Mouse (Mus musculus) kidney, postnatal 4 days (tissue): Measurements from ENCODE around the gene Hist1h3f.

Experiments used
- DNase-seq, 2 experiments: peaks; one replicate each; pipeline ENCODE4 v3.0.0; 2021; ENCODE audit warnings: mixed read lengths in 2 of 2

Hist1h3f gene

DNA sequence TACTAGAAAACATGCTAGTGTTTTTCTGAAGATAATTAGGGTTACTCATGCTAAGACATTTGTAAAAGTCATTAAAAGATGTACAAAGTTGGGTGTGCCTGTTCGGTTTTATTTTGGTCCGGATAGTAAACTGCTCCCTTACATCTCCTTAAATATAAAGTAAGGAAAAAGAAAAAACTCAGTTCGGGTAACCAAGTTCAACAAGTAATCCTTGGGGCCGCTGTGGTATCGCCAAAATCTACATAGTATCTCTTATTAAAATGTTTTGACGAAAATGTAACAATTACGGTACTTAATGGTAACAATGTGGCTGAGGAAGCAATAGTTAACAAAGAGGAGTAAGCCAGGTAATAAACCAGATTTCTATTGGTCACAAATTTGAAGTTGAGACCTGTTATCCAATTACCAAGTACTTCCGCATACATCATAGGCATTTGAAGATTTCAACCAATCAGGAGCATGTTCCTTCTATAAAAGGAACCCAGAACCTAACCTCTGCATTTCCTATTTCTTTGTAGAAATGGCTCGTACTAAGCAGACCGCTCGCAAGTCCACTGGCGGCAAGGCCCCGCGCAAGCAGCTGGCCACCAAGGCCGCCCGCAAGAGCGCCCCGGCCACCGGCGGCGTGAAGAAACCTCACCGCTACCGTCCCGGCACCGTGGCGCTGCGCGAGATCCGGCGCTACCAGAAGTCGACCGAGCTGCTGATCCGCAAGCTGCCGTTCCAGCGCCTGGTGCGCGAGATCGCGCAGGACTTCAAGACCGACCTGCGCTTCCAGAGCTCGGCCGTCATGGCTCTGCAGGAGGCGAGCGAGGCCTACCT is at the start of gene Hist1h3f:
Hist1h3f (plus strand) TSS at position 88 of the 822 bp plus-strand sequence.
- peak; percentile 70 to 80 for DNase-seq

DNA sequence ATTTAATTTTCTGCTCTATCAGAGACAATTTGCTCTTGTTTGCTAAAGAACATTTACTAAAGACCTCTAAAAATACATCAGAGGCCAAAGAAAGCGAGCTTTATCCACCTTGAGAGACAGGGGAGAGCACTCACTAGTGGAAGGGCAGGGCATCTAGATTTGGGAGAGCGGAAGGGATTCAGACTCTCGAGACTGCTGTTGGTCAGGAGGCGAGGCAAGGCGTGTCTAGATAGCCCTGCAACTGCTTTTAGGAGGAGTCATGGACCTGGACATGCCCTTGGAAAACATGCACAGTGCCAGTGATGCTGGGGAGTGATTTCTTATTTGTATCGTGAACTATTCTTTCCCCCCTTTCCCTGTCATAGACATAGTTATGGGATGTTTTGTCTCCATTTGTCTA is 48.3 kb upstream of the Hist1h3f start:
- DNase-seq = no peak

DNA sequence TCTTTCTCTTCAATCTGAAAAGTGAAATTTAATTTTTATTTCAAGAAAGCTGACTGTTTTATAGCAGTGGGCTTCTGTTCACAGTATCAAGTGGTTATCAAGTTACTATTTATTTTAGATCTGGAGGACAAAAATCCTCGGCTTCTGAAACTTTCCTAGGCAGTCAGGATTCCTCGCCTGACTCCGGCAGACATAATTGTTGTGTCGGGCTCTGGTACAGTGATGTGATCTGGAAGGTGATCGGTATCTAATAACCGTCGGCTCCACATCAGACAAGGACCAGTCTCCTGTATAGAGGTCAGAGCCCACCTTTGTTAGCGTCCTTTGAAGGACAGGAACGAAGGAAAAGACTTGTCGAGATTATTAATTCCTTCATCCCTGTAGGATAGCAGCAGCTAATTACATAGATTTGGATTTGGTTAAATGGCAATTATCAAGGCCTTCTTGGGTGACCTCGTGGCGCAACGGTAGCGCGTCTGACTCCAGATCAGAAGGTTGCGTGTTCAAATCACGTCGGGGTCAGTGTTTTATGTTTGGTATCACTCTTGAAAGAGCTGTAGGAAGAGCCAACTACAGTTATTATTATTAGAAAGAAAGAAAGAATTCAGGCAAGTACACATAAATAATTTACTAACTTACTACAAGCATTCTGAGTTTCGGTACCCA is 46.1 kb upstream of the Hist1h3f start:
- DNase-seq = peak; percentile 35 to 48

DNA sequence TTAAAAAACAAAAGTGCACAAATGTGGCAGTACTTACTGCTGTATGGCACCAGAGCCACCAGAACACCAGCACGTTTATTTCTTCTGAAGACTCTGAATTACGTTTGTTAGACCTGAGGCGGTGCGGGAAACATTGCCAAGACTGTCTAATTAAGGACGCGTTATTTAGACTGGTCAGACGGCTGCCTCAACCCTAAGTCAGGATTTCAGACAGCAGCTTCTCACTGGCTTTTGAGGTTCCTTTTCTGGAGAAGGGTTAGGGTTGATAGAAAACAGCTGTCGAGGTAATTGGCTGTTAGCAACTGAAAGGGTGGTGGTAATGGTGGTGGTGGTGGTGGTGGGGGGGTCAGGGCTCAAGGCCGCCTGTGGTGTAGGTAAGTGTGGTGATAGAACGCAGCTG is 45.2 kb upstream of the Hist1h3f start:
- no peak for DNase-seq

DNA sequence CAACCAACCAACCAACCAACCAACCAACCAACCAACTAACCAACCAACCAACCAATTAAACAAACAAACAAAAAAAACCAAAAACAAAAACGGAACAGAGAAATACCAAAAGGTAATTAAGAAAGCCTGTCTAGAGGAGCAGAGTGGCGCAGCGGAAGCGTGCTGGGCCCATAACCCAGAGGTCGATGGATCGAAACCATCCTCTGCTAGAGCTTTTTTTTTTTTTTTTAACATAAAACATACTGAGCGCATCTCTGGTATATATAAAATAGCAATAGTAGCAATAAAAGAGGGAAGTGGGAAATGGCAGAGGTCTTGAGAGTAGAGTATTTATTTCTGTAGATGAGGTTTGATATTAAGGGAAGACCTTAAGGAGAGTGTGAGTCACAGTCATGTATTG is 43.9 kb upstream of the Hist1h3f start:
- DNase-seq = no peak

DNA sequence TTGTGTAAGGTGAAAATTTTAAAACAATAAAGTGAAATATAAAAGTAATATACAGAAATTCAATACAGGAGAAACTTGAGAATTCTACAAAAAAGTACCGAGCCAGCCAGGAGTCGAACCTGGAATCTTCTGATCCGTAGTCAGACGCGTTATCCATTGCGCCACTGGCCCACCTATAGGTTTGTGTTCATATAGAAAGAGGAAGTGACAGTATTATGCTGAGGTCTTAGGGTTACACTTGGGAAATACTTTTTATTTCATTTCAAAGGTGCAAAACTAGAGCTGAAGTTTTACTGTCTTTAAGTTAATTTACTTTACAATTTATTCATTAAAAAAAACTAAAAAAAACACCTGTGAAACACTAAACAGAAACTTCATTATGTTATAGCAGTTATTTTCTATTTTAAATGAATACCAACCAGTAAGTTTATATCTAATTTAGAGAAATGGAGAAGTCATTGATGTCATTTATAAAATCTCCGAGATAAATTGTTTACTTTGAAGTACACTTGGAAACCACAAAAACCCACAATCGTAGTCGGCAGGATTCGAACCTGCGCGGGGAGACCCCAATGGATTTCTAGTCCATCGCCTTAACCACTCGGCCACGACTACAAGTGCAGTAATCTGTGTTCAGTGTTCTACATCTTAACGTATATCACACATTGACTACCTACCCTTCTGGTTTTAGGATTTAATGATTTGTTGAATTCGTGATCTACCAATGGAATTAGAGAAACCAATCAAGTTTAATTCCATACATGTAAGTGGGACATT is 43.2 kb upstream of the Hist1h3f start:
- DNase-seq = peak; percentile 64 to 72

DNA sequence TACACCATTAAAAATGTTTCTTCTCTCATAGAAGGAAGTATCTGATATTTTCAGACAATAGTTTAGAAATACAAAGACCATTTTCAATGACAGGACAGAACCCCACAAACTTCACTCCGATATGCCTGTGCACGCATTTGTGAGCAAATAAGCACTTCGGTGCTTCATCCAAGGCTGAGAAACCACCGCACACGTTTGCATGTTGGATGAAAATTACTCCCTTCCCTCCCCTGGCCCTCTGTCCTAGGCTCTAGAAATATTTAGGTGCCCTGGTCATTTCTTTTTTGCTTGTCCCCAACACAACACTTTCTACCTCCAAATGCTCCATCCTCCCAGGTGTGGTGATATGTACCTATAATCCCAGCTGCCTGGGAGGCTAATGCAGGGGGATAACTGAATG is 42.3 kb upstream of the Hist1h3f start:
- DNase-seq = no peak

DNA sequence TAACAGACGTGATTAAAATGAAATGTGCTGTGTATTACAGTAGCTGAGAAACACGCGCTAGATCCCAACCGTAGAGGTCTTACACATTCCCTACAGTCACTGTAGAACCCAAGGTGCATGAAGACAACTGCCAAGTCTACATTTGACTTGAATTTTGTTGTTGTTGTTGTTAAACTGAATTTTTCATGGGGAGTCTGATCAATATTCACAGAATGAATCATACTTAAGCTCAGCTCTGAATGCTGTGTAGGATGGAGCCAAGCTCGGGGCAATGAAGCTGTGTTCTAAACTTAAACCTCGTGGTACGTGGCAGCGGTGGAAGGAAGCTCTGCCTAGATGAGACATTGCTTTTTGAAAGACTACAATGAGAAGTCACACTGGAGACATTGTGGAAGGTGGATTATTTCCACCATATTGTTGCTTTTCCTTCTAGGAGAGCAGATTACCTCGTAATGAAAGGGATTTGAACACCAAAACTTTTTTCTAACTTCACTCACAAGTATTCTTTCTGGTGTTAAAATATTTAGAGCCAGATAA is 41.8 kb upstream of the Hist1h3f start:
- DNase-seq = no peak

DNA sequence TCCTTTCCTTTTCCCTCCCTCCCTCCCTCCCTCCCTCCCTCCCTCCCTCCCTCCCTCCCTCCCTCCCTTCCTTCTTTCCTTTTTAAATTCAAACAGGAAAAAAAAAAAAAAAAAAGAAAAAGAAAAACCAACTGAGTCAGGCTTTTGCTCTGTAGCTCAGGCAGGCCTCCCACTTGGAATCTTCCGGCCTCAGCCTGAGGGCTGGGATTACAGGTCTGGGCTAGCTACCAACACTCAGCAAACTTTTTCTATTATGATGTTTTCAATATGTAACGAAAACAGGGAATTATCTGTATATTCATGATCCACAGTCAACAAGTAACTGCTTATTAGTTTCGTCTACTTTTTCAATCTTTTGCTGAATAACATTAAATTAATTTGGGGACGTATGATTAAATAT is 40.9 kb upstream of the Hist1h3f start:
- no peak for DNase-seq

DNA sequence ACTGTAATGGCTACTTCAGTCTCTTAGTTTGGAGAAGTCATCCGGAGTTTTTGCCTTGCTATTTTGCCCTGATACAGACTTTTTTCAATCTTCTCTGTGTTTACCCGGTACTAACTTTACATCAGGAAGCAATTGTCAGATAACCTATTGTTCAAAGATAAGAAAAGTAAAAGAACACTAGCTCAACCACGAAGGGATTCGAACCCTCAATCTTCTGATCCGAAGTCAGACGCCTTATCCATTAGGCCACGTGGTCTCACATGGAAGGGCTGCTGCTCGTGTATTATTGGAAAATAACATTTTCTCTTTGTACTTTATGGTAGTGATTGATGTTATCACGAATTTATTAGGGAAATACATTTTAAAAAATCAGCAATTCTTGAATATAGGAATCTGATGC is 40.1 kb upstream of the Hist1h3f start:
- peak; percentile 41 to 51 for DNase-seq

DNA sequence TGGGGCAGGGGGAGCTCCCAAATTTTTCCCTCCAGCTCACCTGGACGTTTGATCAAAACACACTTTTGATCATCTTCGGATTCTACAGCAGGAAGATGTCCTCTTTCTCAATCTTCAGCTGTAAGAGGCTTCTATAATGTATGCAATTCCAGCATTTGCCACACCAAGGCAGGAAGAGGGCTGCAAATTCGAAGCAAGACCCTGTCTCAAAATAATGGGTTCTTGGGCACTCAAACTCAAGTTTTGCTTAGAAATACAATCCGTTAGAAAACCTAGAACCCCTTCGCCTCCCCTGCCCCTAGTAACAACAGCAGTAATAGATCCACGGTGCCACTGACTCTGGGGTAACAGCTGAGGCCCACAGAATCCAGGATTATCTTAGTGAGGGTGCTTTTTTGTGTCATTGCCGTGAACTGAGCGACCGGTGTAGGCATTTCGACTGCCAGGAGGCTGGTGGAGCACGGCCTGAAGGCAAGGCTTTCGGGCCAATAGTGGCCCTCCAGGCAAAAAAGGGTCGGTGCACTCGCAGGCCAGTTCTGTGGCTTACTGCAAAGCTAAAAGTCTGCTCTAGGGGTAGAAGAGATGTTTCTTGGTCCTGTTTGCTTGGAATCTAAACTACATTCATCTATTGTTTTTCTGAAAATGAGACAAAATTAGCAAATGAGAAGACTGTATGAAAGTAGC is 38.0 kb upstream of the Hist1h3f start:
- DNase-seq = no peak

DNA sequence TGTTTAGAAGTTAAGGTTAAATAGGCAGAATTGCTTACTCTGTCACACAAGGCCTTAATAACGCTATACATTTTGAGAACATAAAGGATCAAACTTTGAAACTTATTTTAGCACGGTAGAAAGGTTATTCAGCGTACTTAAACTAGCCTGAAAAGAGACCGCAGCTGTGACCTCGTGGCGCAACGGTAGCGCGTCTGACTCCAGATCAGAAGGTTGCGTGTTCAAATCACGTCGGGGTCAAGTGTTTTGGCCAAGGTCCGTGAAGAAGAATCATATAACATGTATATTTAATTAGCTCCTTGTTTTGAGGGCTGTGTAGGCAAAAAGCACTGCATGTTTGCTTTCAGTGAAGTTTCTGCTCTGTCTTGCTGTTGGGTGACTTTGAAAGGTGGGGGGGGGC is 37.5 kb upstream of the Hist1h3f start:
- peak; percentile 55 to 59 for DNase-seq

DNA sequence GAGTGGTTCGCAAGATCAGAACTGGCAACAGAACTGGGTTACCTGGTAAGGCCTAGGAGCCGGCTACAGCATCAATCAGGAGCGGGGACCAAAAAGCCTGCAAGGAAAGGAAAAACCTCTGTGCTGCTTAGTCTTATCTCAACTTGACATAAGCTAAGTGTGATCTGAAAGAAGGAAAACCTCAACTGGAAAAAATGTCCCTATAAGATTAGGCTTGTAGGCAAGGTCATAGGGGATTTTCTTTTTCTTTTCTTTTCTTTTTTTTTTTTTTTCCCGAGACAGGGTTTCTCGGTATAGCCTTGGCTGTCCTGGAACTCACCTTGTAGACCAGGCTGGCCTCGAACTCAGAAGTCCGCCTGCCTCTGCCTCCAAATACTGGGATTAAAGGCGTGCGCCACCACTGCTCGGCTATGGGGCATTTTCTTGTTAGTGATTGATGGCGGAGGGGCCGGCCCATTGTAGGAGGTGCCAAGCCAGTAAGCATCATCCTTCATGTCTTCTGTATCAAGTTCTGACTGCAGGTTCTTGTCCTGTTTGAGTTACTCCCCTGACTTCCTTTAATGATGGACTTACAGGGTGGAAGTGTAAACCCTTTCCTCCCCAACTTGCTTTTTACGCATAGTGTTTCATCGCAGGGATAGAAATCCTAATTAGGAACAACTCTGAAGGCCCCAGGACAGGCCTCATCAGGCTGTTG is 36.9 kb upstream of the Hist1h3f start:
- peak; percentile 21 to 37 for DNase-seq

DNA sequence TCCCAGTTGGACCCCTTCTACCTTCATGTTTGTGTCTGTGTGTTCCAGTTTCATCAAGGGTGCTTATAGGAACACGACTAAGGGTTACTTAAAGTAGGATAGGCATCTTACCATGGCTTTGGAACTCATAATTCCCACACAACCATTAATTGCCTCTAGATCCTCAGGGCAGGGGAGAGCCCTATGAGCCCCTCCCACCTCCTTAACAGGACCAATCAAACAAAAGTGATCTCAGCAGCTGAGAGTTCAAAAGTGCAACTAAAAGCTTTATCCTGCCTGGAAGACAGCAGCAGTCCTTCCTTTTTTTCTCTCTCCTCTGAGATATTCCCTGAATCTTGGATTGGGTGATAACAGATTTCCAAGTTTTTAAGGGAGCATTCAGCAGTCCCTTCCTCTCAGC is 33.7 kb upstream of the Hist1h3f start:
- no peak for DNase-seq

DNA sequence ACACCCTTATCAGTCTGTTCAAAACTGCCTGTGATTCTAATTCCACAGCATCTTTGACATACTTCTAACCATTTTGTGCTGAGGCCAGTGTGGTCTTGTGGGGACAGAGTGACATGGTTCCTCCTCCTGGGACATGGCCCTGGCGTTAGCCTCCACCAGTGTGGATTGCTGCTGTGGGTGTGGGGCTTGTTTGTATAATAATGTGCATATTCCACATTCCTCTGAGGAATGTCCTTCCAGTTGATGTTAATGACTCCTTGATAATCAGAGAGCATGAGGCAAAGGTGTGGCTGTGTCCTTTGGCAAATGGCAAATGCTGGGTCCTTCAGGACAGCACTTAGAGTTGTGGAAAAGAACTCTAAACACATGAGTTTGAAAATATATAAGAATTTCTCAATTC is 30.3 kb upstream of the Hist1h3f start:
- DNase-seq = no peak

DNA sequence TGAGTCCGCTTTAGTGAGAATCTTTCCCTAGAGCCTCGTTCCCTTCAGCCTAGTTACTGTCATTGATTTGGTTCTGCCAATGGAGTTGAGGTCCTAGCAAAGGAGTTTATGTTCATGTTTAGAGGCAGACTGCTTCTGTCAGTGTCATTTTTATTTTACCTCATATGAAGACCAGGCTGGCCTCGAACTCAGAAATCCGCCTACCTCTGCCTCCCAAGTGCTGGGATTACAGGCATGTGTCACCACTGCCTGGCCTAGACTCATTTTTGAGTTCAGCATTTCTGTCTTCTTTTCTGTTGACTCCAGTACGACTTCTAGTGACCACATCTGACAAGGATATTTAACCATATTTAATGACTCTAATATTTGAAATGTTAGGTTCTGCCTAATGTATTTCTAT is 28.6 kb upstream of the Hist1h3f start:
- DNase-seq = no peak

DNA sequence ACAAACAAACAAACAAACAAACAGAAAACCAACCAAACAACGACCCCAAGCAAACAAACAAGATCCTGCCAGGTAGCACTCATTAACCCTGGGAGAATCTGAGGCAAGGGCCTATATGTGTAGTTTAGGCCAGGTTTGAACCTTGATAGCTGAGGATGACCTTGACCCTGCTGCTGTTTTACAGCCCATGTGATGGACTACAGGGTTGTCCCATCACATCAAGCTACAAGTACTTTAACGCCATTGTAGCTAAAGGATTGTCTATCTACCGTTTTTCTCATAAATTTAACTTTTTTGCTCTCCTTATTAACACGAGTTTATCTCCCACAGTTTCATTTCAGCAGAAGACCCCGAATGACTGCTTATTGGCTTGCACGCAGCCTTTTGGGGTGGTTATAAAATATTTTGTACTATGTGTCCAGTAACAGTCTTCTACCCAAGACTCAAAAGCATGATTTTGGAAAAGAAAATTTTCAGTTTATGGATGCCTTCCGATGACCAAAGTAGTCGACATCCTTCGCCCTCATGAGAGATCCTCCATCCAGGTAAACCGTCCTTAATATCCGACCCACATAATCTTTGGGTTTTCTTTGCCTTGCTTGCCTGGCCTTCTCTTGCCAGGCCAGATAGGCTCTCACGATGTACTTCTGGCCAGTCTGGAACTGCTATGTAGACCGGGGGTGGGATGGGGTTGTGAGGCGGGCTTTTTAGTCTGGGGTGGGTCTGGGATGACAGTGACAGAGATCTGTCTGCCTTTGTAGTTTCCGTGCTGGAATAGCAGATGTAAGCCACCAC is 27.8 kb upstream of the Hist1h3f start:
- no peak for DNase-seq

DNA sequence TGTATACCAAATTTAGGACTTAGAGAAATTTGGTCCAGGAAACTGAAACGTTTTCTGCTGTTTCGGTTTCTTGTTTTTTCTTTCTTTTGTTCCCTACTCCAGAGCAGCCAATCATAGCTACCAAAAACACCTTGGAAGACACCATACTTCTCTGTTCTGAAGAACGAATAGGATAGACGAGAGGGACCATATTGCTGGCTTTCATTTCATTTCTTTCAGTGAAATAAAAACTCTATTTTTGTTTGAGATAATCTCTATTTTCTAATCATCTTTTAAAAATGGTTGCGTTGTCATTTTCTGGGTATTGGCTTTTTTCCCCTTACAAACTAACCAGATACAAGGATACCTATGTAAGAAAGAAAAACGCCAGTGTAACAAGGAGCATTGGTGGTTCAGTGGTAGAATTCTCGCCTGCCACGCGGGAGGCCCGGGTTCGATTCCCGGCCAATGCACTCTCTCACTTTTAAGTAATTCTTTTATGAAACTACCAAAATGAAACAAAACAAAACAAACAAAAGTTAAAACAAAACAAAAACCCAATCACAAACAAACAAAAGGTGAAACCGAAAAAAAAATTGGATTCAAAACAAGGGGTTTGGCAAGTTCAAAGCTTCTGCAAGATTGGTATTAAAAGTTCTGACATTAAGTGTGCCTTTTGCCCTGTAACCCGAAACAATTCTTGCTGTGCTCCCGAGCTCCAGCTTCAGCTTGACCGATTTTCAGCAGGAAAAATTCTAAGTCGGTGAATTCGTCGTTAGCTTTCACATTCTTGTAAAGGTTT is 26.8 kb upstream of the Hist1h3f start:
- peak; percentile 82 to 87 for DNase-seq

DNA sequence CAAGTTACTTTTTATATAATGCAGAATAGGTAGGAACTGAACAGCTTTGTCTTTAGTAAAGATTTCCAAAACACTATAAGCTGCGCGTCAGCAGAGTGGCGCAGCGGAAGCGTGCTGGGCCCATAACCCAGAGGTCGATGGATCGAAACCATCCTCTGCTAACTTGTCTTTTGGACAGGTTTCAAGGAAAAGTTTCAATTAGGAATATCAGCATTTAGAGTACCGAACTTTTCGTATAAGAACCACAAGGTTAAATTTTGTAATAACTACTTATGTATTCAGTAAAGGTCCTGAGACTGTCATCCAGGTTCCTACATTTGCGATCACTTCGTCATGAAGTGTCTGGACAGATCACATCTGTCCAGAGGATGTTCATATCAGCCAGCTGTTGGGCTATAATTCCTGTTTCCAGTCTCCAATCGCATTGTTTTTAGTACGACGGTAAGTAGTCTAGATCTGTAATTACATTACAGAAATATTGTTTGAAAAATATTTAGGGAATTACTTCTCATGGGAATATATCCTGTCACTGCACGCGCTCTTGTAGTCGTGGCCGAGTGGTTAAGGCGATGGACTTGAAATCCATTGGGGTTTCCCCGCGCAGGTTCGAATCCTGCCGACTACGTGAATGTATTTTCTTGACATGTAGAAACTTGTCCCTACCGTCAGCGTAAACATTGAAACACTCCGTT is 26.1 kb upstream of the Hist1h3f start:
- peak; percentile 92 to 94 for DNase-seq

DNA sequence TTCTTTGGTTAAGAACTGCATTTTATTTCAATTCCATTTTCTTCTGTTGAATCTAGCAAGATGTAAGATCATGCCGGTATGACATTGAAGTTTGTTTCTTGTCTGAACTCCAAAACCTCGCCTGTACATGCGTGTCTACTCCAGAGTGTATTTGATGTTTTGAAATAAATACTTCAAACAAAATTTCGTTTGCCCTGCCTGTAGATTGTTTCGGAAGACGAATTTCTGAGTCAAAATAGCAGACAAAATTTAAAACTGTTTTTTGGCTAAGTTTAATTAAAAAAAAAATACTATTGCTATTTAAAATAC is 25.6 kb upstream of the Hist1h3f start:
- no peak for DNase-seq
